Mouse (Mus musculus): ENCODE measurements around the gene Plekhg4. TPM values are rescaled to one million over a fixed set of nuclear protein-coding genes. Genes with fewer than 3 reads are reported as not detected.

The Plekhg4 gene
- total RNA-seq, 1 experiment = 3.1 TPM

DNA sequence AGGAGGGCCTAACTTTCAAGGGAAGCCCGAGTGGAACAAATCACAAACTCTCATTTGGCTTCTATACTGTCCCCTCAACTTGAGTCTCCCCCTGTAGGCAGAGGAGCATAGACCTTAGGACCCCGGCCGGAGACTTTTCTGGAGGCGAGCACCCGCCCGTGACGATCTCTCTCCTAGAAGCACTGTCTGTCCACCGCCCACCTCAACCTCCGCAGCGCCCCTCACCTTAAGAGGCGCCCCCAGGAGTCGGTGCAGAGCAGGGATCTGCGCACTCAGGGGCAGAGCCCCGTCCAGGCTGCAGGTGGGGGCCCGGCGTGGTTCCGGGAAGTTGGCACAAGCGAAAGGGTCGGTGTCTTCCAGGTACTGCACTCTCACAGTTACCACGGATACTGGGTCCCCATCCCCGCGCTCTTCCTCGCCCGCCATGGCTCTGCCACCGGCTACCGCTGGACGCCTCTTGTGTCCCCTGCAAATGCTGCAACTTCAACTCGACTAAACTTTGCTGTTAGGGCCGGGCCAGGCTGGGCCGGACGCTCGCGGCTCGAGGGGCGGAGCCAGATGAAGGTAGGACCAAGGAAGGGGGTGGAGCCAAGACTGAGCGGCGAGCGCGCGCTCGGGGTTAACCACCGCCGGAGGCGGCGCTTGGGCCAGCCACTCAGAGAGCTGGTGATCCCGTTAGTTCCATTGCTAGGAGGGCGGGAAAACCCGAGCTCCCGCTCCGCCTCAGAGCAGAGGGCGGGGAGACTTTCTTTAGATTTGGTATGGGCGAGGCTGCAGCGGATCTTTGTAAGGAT is 25.4 kb upstream of the Plekhg4 start, which contains the start of gene Fhod1:
TSS of gene Fhod1 (minus strand) at position 526 of the 794 bp plus-strand sequence.
- TF ChIP-seq CHD2 (IDR thresholded peaks at IDR 0.05; ENCODE audit: low read depth, low read length) = no peak
- no peak for TF ChIP-seq ZC3H11A (IDR thresholded peaks at IDR 0.05; ENCODE audit: borderline replicate concordance, low read depth, low read length)
- TF ChIP-seq MAFK (IDR thresholded peaks at IDR 0.05; ENCODE audit: insufficient read depth, low read depth, low read length) = no peak
- TF ChIP-seq ZNF384 (IDR thresholded peaks at IDR 0.05; ENCODE audit: low read depth, low read length) = no peak
- no peak for TF ChIP-seq HCFC1 (IDR thresholded peaks at IDR 0.05; ENCODE audit: borderline replicate concordance, insufficient read depth, low read length)
- no peaks in the 10 kb centered on the region for H3K9me3 ChIP-seq (ENCODE audit: control insufficient read depth, insufficient read depth, low read depth, low read length)
- H3K4me3 ChIP-seq (ENCODE audit: insufficient read depth in 1 of 2, low read depth in 1 of 2, low read length in 2 of 2, poor library complexity in 1 of 2, severe bottlenecking in 1 of 2) = peak within 1 kb of the TSS; percentile 86 to 90
- no peaks in the 10 kb centered on the region for H3K36me3 ChIP-seq (ENCODE audit: control insufficient read depth, insufficient read depth, low read length, poor library complexity, severe bottlenecking)
- in situ Hi-C loops (cut with MboI; ENCODE audit: low sequenced_read_pairs in 2 of 2, unreplicated experiment in 2 of 2) = no loop called here
- peak; percentile 97 for DNase-seq (ENCODE audit: low read depth, low spot score)
- peaks cover 0 to 7% of the 10 kb centered on the region in 2 experiments; a peak in 3 of 4 replicates for H3K4me1 ChIP-seq (ENCODE audit: control insufficient read depth in 2 of 2, insufficient read depth in 2 of 2, low read length in 2 of 2, poor library complexity in 1 of 2)
- peak within 1 kb of the TSS; percentile 24; the same call in 1 of the 2 replicates for H3K27ac ChIP-seq (ENCODE audit: insufficient read depth, low read depth, low read length, poor library complexity, severe bottlenecking)
- H3K9ac ChIP-seq (ENCODE audit: insufficient read depth, low read depth, low read length, poor library complexity, severe bottlenecking) = peak within 1 kb of the TSS; percentile 79

DNA sequence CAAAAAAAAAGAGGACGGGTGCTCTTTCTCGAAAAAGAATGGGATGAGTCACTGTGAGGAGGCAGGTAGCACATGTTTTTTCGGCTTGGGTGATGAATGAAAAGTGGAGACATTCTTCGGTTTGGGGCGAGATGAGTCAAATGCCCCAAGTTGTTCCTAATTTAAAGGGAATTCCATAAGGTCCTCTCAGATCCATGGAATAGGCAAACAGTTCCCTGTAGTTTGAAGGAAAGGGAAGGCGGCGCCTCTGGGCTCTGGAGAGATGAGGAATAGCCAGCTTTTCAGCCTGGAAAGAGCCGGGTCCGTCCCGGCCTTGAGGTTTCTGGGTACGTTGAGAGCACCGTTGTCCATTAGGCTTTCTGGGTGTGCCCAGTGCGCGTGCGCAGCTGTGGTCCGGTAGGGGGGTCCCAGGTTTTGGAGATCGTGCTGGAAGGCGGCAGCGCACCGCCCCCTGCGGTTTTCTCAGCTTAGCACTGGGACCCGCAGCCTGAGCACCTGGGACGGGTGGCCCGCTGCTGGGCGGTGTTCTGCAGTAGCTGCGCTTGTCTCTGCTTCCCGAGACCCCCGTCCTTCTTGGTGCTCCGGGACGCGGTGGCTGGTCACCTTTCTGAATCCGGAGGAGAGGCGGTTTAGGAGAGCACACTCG is 24.5 kb upstream of the Plekhg4 start, which contains the start of gene Slc9a5:
TSS of gene Slc9a5 (plus strand) at position 394 of the 646 bp plus-strand sequence.
- Histone ChIP-seq H3K36me3 (ENCODE audit: control insufficient read depth, insufficient read depth, low read length, poor library complexity, severe bottlenecking) (no peaks in the 10 kb centered on the region), H3K4me1 (ENCODE audit: control insufficient read depth in 2 of 2, insufficient read depth in 2 of 2, low read length in 2 of 2, poor library complexity in 1 of 2) (peaks cover 0 to 7% of the 10 kb centered on the region in 2 experiments; a peak in 3 of 4 replicates), H3K9ac (ENCODE audit: insufficient read depth, low read depth, low read length, poor library complexity, severe bottlenecking) (peak within 1 kb of the TSS; percentile 79), H3K9me3 (ENCODE audit: control insufficient read depth, insufficient read depth, low read depth, low read length) (no peaks in the 10 kb centered on the region), H3K4me3 (ENCODE audit: insufficient read depth in 1 of 2, low read depth in 1 of 2, low read length in 2 of 2, poor library complexity in 1 of 2, severe bottlenecking in 1 of 2) (peak within 1 kb of the TSS; percentile 86 to 90), H3K27ac (ENCODE audit: insufficient read depth, low read depth, low read length, poor library complexity, severe bottlenecking) (peak within 1 kb of the TSS; percentile 24; the same call in 1 of the 2 replicates)
- no peak for DNase-seq (ENCODE audit: low read depth, low spot score)
- no peak for TF ChIP-seq ZNF384 (IDR thresholded peaks at IDR 0.05; ENCODE audit: low read depth, low read length)
- in situ Hi-C loops (cut with MboI; ENCODE audit: low sequenced_read_pairs in 2 of 2, unreplicated experiment in 2 of 2) = no loop called here

DNA sequence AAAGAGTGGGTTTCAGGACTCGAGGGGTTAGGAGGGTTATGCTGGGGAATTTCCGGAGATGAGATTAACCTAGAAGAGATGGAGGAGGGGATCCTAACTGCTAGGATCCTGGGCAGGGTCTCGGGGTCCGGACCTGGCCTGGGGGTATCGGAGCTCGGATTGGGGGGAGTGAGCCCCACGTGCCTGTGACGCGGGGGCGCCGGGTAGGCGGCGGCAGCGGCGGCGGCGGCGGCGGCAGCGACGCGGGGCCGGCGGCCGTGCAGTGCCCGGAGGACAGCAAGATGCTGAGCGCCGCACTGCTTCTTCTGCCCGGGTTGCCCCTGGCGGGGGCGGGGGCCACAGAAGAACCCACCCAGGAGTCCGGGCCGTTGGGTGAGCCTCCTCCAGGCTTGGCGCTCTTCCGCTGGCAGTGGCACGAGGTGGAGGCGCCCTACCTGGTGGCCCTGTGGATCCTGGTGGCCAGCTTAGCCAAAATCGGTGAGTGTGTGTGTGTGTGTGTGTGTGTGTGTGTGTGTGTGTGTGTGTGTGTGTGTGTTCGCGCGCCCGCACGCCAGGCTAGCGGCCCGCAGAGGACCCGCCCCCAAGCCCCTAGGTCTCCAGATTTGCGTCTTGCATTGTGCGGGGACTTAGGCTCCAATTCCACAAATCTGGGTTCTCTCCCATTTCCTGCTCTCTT is 23.8 kb upstream of the Plekhg4 start:
- no peak for TF ChIP-seq ZNF384 (IDR thresholded peaks at IDR 0.05; ENCODE audit: low read depth, low read length)
- TF ChIP-seq CHD2 (IDR thresholded peaks at IDR 0.05; ENCODE audit: low read depth, low read length) = no peak
- no peak for TF ChIP-seq ZC3H11A (IDR thresholded peaks at IDR 0.05; ENCODE audit: borderline replicate concordance, low read depth, low read length)
- TF ChIP-seq HCFC1 (IDR thresholded peaks at IDR 0.05; ENCODE audit: borderline replicate concordance, insufficient read depth, low read length) = no peak
- no peak for TF ChIP-seq MAFK (IDR thresholded peaks at IDR 0.05; ENCODE audit: insufficient read depth, low read depth, low read length)
- Histone ChIP-seq H3K27ac (ENCODE audit: insufficient read depth, low read depth, low read length, poor library complexity, severe bottlenecking) (no peak overlapping the region), H3K36me3 (ENCODE audit: control insufficient read depth, insufficient read depth, low read length, poor library complexity, severe bottlenecking) (no peaks in the 10 kb centered on the region), H3K4me1 (ENCODE audit: control insufficient read depth in 2 of 2, insufficient read depth in 2 of 2, low read length in 2 of 2, poor library complexity in 1 of 2) (peaks cover 0 to 7% of the 10 kb centered on the region in 2 experiments; a peak in 3 of 4 replicates), H3K9ac (ENCODE audit: insufficient read depth, low read depth, low read length, poor library complexity, severe bottlenecking) (peak overlapping the region; percentile 79), H3K4me3 (ENCODE audit: insufficient read depth in 1 of 2, low read depth in 1 of 2, low read length in 2 of 2, poor library complexity in 1 of 2, severe bottlenecking in 1 of 2) (peak overlapping the region; percentile 77 to 90), H3K9me3 (ENCODE audit: control insufficient read depth, insufficient read depth, low read depth, low read length) (no peaks in the 10 kb centered on the region)
- in situ Hi-C loops (cut with MboI; ENCODE audit: low sequenced_read_pairs in 2 of 2, unreplicated experiment in 2 of 2) = no loop called here
- no peak for DNase-seq (ENCODE audit: low read depth, low spot score)

DNA sequence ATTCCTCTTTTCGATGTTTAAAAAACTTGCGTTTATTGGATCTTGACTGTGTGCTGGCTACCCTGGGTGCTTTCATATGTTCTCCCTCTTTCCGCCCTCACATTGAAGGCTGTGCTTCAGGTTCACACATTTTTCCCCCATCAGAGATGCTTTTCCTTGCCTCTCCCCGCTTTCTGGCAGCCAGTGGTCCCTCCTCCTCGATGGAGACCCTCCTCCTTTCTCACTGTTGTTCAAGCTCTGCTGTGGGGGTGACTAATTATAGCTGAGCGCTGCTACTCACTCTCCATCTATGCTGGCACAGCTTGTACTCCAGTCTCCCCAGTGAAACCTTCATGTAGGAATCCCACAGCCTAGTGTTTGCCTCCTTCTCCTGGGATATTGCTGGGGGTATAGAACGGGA is 22.9 kb upstream of the Plekhg4 start:
- Histone ChIP-seq H3K4me3 (ENCODE audit: insufficient read depth in 1 of 2, low read depth in 1 of 2, low read length in 2 of 2, poor library complexity in 1 of 2, severe bottlenecking in 1 of 2) (no peak overlapping the region), H3K4me1 (ENCODE audit: control insufficient read depth in 2 of 2, insufficient read depth in 2 of 2, low read length in 2 of 2, poor library complexity in 1 of 2) (peaks cover 2 to 12% of the 10 kb centered on the region in 2 experiments; a peak in 3 of 4 replicates), H3K27ac (ENCODE audit: insufficient read depth, low read depth, low read length, poor library complexity, severe bottlenecking) (no peak overlapping the region), H3K36me3 (ENCODE audit: control insufficient read depth, insufficient read depth, low read length, poor library complexity, severe bottlenecking) (no peaks in the 10 kb centered on the region), H3K9me3 (ENCODE audit: control insufficient read depth, insufficient read depth, low read depth, low read length) (no peaks in the 10 kb centered on the region), H3K9ac (ENCODE audit: insufficient read depth, low read depth, low read length, poor library complexity, severe bottlenecking) (no peak overlapping the region)
- DNase-seq (ENCODE audit: low read depth, low spot score) = no peak
- in situ Hi-C loops (cut with MboI; ENCODE audit: low sequenced_read_pairs in 2 of 2, unreplicated experiment in 2 of 2) = no loop called here
- no peak for TF ChIP-seq HCFC1 (IDR thresholded peaks at IDR 0.05; ENCODE audit: borderline replicate concordance, insufficient read depth, low read length)
- no peak for TF ChIP-seq ZNF384 (IDR thresholded peaks at IDR 0.05; ENCODE audit: low read depth, low read length)
- TF ChIP-seq ZC3H11A (IDR thresholded peaks at IDR 0.05; ENCODE audit: borderline replicate concordance, low read depth, low read length) = no peak
- no peak for TF ChIP-seq MAFK (IDR thresholded peaks at IDR 0.05; ENCODE audit: insufficient read depth, low read depth, low read length)
- TF ChIP-seq CHD2 (IDR thresholded peaks at IDR 0.05; ENCODE audit: low read depth, low read length) = no peak

Measured in ES-E14 (cell line).